Mouse (Mus musculus) C2C12 (cell line): ENCODE data around the gene Cym.

ENCODE experiments used
- CTCF ChIP-seq: IDR thresholded peaks from one replicate; pipeline ENCODE4 v1.5.1; 2011; ENCODE audit not compliant: control insufficient read depth, insufficient read depth, insufficient read length
- MAX ChIP-seq: IDR thresholded peaks from one replicate; pipeline ENCODE4 v1.6.1; 2011; ENCODE audit warnings: mild to moderate bottlenecking, control low read depth
- MYOG ChIP-seq: IDR thresholded peaks from one replicate; pipeline ENCODE4 v1.6.1; 2011; ENCODE audit not compliant: control insufficient read depth, insufficient read length; ENCODE audit errors: extremely low read depth
- USF1 ChIP-seq: IDR thresholded peaks from one replicate; pipeline ENCODE4 v1.6.1; 2011; ENCODE audit warnings: low read depth, mild to moderate bottlenecking, control low read depth, moderate library complexity

GRCm38 (mm10) chr3:107250320-107250719 lies 28.8 kb upstream of the Cym start:
- TF ChIP-seq USF1 (no peak), MAX (no peak), CTCF (no peak), MYOG (no peak)
